Mouse (Mus musculus) olfactory bulb, adult 2 months (tissue): ENCODE data around the gene Mettl26.

Experiments
- CTCF ChIP-seq: fragments of 200-500 bp; IDR thresholded peaks from 2 replicates; pipeline ENCODE4 v1.5.1; 2012; ENCODE audit warnings: low read depth, mild to moderate bottlenecking, low read length, moderate library complexity; ENCODE audit not compliant: insufficient read depth
- POLR2A ChIP-seq: fragments of 200-500 bp; IDR thresholded peaks from 2 replicates; pipeline ENCODE4 v1.6.1; 2012; ENCODE audit warnings: mild to moderate bottlenecking, low read depth, low read length, moderate library complexity; ENCODE audit not compliant: insufficient read depth

DNA sequence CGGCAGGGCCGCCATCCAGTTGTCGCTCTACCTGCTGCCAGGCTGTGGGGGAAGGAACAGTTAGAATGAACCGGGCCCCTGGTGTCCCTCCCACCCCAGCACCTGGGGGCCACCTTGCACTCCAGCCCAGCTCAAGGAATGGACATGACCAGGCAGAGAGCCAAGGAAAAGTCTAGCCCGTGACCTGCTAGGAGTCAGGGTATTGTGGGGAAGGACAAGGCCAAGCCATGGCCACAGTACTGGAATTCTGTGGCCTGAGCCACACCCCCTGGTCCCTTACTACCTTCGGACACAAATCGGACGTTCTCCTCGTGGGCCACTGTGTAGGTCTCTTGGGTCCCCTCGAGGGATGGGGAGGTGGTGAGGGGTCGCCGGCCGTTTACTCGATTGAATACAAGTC, 10.6 kb upstream of the Mettl26 start:
- TF ChIP-seq CTCF (no peak), POLR2A (no peak)
